Mouse (Mus musculus) left cerebral cortex, adult 2 months (tissue): Measurements from ENCODE around the gene Ly86. TPM values are rescaled to one million over a fixed set of nuclear protein-coding genes. Genes with fewer than 3 reads are reported as not detected.
A peak's percentile ranks its signal among the peaks of the same experiment; 100 is the strongest.

ENCODE experiments used
- DNase-seq, 2 experiments: peaks; one replicate each; pipeline ENCODE4 v3.0.0; 2021 to 2022; ENCODE audit warnings: low spot score in 2 of 2, mixed read lengths in 1 of 2; ENCODE audit errors: extremely low spot score in 1 of 2
- H3K27ac ChIP-seq: fragments of 200-600 bp; 2 replicates; pipeline ENCODE4 v1.8.1; 2022
- H3K4me3 ChIP-seq: fragments of 200-600 bp; 2 replicates; pipeline ENCODE4 v1.8.1; 2022
- CTCF ChIP-seq: fragments of 200-600 bp; IDR thresholded peaks from 2 replicates; pipeline ENCODE4 v1.8.1; 2022; ENCODE audit warnings: antibody characterized with exemption, mild to moderate bottlenecking, moderate library complexity
- intact Hi-C: fragments of 180-260 bp; cut with DNase I; formaldehyde crosslinking; loops from one replicate; pipeline ENCODE4 v1.15.1; 2025
- total RNA-seq, 2 experiments: library from RNA; stranded (reverse); gene quantifications; 2 replicates each; pipeline ENCODE4 v1.2.3; 2021

The Ly86 gene
- total RNA-seq, 2 experiments from 2014 or later, result 8.5 to 8.7 TPM

DNA sequence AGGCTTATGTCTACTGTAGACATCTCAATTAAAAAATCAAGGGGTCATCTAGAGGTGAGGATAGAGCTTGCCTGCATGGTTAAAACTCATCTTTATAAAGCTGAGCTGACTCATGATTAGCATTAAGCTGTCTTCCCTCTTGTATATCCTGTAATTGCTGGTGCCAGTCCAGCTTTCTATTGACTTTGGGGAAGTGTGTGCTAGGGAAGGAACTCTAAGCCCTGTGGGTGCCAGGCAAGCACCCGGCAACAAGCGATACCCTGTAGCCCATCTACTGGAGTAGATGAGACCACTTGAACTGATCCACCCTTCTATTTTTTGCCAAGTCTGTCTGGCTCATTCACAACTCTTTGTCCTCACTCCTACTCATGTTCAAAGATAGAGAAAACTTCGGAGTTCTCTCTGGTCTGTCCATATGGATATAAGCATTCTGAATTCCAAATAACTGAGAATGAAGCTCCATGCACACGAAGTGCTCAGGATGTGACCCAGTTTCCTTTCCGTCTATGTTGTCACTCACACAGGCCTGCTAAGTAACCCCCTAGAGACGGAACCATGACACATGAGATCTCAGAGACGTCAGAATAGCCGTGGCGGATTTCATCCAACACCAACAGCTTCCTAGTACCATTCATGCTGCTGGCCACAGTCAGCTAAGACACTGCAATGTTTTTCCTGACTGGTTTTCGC, 10.8 kb downstream of the Ly86 start:
- Histone ChIP-seq H3K4me3 (no peak overlapping the region), H3K27ac (peak overlapping the region; percentile 80)
- intact Hi-C loops, result loop anchor here (2.0 to 5.0 kb wide), 2 partner anchors 62 to 463 kb away; no protein-coding TSS in a partner anchor
- TF ChIP-seq CTCF, result no peak
- peak in 1 of 2 experiments; percentile 30 for DNase-seq

DNA sequence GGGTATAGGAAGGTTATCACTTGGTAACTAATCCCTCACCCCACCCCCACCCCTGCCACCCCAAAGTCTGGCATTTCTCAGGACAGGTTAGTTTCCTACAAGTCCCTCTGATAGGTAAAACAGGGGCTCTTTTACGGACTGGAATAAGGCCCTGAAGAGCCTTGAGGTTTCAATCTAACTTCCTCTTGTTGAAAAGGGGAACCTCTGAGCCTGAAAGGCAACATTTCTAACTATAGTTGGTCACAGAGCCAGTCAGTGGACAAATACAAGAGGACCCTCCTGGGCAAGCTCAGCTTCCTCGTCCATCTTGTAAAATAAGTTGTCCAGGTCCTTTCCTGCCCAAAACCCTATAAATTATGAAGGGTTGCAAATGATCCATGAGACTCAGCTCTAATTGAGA, 11.5 kb downstream of the Ly86 start:
- no peak for TF ChIP-seq CTCF
- Histone ChIP-seq H3K27ac (peak overlapping the region; percentile 80; the same call in 1 of the 2 replicates), H3K4me3 (no peak overlapping the region)
- intact Hi-C loops, result loop anchor here (2.0 to 5.0 kb wide), 2 partner anchors 61 to 464 kb away; no protein-coding TSS in a partner anchor
- DNase-seq, result no peak

- H3K27ac ChIP-seq, result no peak overlapping the region
- H3K4me3 ChIP-seq, result no peak overlapping the region
- TF ChIP-seq CTCF, result no peak
- intact Hi-C loops, result loop anchor here (5.0 kb wide), 1 partner anchor 59 kb away; no protein-coding TSS in a partner anchor
- peak in 1 of 2 experiments; percentile 2 for DNase-seq
Measured at GRCm38 (mm10) chr13:37358112-37358511, 13.1 kb downstream of the Ly86 start.

DNA sequence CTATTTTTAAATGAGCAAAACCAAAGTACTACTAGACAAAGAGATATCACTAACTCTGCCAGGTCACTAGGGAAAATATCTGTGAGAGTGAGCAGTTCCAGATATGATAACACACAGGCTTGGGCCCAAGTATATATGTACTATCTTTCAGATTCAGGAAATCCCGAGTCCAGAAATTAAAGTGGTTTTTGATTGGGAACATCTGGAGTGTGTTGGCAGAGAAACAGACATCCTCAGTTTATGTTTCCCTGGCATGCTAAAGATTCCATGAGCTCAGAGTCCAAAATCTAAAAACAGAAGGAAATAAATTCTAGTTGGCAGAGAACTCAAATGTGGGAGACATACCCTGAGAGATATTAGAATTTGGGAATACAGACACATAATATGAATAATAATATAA, 16.2 kb downstream of the Ly86 start:
- DNase-seq, result no peak
- no peak overlapping the region; the same call in 1 of the 2 replicates for H3K27ac ChIP-seq
- intact Hi-C loops, result no loop called here

DNA sequence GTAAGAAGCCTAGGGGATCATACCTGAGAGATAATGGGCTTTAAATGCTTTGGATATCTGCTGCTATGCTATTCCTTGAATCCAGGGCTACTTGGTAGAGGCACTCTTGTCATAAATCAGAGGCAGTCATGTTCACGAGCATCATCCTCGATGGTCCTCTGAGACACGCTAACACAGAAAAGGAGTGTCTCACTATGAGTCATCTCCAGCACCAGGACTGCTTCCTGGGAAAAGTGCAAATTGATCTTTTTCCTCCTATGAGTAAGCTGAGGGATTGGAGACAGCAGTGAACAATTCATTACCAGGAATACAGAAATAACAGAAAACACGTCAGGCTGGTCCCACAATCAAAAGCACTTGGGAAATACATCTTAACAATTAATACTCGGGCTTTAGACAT, 19.3 kb downstream of the Ly86 start:
- DNase-seq, result no peak
- no peak for TF ChIP-seq CTCF
- intact Hi-C loops, result no loop called here
- no peak overlapping the region for H3K4me3 ChIP-seq
- no peak overlapping the region for H3K27ac ChIP-seq

More for the DNA sequence above, 16.2 kb downstream of the Ly86 start:
- no peak for TF ChIP-seq CTCF
- no peak overlapping the region for H3K4me3 ChIP-seq

DNA sequence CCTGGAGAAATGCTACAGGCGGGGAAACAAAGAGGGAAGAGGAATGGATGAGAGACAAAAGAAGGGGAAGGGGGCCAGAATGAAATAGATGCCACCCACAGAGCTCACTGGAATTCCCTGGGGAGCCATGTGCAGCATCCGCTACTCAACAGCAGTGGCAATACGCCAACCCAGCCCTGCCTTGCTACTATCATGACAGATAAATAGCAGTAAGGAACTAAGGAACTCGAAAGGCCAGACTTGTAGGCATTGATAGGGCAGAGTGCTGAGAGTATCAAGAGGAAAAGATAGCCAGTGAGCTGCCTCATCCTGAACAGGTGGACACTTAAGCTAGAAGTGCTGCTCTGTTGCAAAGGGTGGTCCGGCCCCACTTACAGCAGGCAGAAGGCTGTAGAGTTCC, 31.4 kb downstream of the Ly86 start:
- TF ChIP-seq CTCF, result no peak
- intact Hi-C loops, result no loop called here

DNA sequence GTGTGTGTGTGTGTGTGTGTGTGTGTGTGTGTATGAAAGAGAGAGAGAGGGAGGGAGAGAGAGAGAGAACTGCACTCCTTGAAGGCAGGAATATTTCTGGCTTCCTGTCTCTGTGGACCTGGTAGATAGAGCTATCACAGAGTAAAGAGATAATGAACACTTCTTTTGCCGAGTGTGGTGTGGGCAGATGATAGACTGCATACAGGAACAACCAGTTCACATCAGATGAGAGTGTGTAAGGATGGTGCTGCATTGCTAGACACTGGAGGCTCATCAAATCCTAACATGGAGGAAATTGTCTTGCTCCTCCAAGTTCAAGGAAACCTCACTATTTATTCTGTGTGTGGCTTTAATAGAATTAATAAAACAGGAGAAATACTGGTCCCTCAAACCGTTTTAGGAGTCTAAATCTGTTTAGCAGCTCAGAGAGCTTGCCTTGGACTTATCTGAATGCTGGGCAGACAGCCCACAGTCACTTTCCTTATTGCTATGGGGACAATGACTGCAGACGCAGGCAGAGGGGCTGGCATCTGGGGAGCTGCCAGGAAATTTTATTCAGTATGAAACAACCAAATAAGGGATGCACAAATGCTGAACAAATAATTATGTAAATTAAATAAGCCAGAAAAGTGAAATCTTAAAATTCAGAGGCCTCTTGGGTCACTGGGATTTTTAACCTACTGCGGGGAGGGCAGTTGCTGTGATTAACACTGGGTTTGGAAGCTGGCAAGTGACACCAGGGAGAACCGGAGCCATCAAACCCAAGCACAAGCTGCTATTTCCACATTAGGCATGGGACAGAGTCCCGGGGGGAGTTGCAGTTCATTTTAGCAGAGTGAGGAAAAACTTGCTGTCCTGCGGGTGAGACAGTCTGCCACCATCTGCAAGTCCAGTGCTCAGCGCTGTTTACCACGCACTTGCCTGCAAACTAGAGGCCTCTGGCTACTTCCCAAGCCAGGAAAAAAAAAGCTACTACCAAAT, 43.5 kb downstream of the Ly86 start:
- intact Hi-C loops, result loop anchor here (2.0 kb wide), 1 partner anchor 26 kb away; no protein-coding TSS in a partner anchor
- DNase-seq, result peak in 1 of 2 experiments; percentile 33
- Histone ChIP-seq H3K4me3 (no peak overlapping the region), H3K27ac (peak overlapping the region; percentile 21)
- no peak for TF ChIP-seq CTCF

More for the DNA sequence above, 31.4 kb downstream of the Ly86 start:
- DNase-seq, result no peak
- Histone ChIP-seq H3K27ac (no peak overlapping the region), H3K4me3 (no peak overlapping the region)

DNA sequence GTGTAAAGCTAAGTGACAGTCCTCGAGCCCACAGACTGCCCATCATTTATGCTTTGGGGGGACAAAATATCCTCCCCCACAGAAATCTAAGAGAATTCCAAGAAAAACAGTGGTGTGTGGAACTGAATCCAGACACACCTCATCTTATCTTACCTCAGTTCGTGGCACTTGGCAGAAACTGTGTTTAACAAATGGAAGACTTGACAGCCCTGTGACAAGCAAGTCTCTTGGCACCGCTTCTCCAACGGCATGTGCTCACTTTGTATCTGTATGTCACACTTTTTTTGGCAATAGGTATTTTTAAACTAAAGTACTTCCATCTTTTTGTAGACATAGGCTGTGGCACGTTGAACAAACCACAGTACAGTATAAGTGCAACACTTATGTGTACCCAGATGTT, 44.3 kb downstream of the Ly86 start:
- Histone ChIP-seq H3K4me3 (no peak overlapping the region), H3K27ac (peak overlapping the region; percentile 21)
- no peak for DNase-seq
- intact Hi-C loops, result loop anchor here (2.0 kb wide), 1 partner anchor 26 kb away; no protein-coding TSS in a partner anchor
- TF ChIP-seq CTCF, result no peak

DNA sequence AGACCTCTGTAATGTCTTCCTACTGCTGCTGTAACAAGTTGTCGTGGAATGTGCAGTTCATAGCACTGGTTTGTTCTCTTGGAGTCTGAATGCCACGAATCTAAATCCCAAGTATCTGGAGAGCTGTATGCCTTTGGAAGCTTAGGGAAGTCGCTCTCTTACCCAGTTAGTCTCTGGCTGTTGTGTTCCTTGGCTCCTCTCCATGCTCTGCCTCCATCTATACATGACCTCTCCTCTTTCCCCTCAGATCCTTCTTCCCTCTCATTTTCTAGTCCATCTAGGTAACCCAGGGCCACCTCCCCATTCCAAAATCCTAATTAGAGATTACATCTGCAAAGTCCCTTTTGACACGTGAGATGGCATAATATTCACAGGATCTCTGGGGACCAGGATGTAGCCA, 53.8 kb downstream of the Ly86 start:
- TF ChIP-seq CTCF, result no peak
- H3K4me3 ChIP-seq, result no peak overlapping the region
- intact Hi-C loops, result no loop called here
- no peak overlapping the region for H3K27ac ChIP-seq
- DNase-seq, result no peak

DNA sequence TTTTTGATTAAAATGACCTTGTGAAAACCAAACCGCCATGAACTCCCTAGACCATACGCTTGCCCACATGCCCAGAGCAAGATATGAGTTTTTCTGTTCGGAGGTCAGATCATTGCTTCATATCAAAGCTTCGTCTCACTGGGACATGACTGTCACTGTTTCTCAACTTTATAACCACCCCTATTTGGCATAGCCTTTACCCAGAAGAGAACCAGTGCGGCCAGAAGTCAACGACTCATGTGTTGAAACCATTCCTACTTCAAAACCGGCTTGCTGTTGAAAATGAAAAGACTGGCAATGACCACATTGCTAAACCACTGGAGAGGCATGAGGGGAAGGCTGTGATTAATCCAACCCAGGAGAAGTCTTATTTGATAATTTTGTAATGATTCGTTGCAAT, 54.3 kb downstream of the Ly86 start:
- DNase-seq, result no peak
- intact Hi-C loops, result no loop called here
- no peak for TF ChIP-seq CTCF
- no peak overlapping the region for H3K27ac ChIP-seq
- H3K4me3 ChIP-seq, result no peak overlapping the region

DNA sequence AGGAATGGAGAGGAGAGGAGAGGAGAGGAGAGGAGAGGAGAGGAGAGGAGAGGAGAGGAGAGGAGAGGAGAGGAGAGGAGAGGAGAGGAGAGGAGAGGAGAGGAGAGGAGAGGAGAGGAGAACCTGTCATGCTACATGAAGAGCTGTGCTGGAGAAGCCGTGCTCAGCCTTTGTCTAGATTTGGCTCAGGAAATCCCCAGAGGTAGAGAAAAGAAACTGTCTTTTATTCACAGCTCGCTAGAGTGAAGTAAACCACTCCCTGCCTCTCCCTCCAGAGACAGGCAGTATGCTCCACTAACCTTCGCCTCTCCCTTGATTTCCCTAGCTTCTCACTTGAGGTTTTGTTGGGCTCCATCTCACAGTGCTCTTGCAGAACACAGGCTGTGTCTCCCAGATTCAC, 57.4 kb downstream of the Ly86 start:
- H3K4me3 ChIP-seq, result no peak overlapping the region
- intact Hi-C loops, result no loop called here
- no peak overlapping the region for H3K27ac ChIP-seq
- TF ChIP-seq CTCF, result no peak
- no peak for DNase-seq

GRCm38 (mm10) chr13:37403708-37404107, 58.7 kb downstream of the Ly86 start:
- no peak for TF ChIP-seq CTCF
- Histone ChIP-seq H3K27ac (no peak overlapping the region), H3K4me3 (no peak overlapping the region)
- DNase-seq, result no peak
- intact Hi-C loops, result no loop called here
